Mouse (Mus musculus) CD4-positive, CD25-positive, alpha-beta regulatory T cell, adult 2 months (primary cell): ENCODE results near the gene Fam104a.

Experiments used
- DNase-seq: peaks from one replicate; pipeline ENCODE4 v3.0.0-alpha.2; 2012; ENCODE audit warnings: low read depth, low spot score

The Fam104a gene

GRCm38 (mm10) chr11:113666205-113666604, 17.8 kb downstream of the Fam104a start:
- DNase-seq, result no peak

GRCm38 (mm10) chr11:113664279-113664678, 19.7 kb downstream of the Fam104a start:
- no peak for DNase-seq

- DNase-seq, result no peak
These were observed 22.1 kb downstream of the Fam104a start for GRCm38 (mm10) chr11:113661835-113662351.

- no peak for DNase-seq
These were observed 23.0 kb downstream of the Fam104a start for GRCm38 (mm10) chr11:113660940-113661339.

DNA sequence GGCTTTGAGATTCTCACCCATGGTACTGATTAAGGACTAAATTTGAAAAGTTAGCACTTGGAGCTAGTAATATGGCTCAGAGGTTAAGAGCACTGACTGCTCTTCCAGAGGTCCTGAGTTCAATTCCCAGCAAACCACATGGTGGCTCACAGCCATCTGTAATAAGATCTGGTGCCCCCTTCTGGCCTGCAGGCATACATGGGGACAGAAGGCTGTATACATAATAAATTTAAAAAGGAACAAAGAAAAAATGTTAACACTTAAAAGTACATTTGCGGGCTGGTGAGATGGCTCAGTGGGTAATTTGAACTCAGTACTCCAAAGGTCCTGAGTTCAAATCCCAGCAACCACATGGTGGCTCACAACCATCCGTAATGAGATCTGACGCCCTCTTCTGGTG, 23.7 kb downstream of the Fam104a start:
- DNase-seq, result peak; percentile 37

- DNase-seq, result peak; percentile 22
These were observed 25.2 kb downstream of the Fam104a start for GRCm38 (mm10) chr11:113658763-113659162.

- DNase-seq, result no peak
These were observed 25.6 kb downstream of the Fam104a start for GRCm38 (mm10) chr11:113658319-113658718.

DNA sequence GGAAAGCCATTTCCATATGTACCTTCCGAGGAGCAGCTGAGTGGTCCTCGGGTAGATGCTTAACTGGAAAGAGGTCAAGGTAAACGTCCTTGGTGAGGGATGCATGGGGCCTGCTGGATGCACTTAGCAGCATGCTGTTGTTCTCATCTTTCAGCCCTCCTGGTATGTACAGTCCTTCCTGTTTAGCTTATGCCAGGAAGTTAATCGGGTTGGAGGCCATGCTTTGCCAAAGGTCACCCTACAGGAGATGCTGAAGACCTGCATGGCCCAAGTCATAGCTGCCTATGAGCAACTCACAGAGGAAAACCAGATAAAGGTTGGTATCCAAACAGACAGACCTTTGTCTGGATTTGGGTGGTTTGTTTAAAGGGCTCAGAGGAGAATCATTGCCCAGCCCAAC, 26.7 kb downstream of the Fam104a start:
- DNase-seq, result no peak

- DNase-seq, result no peak
These were observed 27.4 kb downstream of the Fam104a start for GRCm38 (mm10) chr11:113656511-113656932.

- DNase-seq, result no peak
These were observed 29.2 kb downstream of the Fam104a start for GRCm38 (mm10) chr11:113654561-113655270.

DNA sequence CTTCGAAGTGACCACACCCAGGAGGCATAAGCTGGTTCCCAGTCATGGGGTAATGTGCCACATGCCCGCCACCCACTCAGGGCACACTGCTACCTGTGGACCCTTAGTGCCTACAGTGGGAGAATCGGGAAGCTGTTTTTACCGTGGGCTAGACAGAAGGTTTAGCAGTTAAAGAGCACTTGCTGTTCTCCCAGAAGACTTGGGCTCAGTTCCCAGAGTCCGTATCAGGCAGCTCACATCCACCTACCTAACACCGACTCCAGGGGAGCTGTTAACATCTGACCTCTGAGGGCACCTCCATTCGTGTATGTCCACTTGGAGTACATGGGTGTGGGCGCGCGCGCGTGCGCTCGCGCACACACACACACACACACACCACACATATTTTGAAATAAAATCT, 29.9 kb downstream of the Fam104a start:
- no peak for DNase-seq

- DNase-seq, result no peak
These were observed 31.4 kb downstream of the Fam104a start for GRCm38 (mm10) chr11:113652516-113652915.

- DNase-seq, result peak; percentile 47
These were observed 32.1 kb downstream of the Fam104a start for GRCm38 (mm10) chr11:113651907-113652273.

- DNase-seq, result peak; percentile 28
These were observed 32.6 kb downstream of the Fam104a start for GRCm38 (mm10) chr11:113651206-113651906.

GRCm38 (mm10) chr11:113649353-113650210, 34.4 kb downstream of the Fam104a start, which contains the start of gene Slc39a11:
Gene Slc39a11, minus strand, starts transcription at chr11:113650079.
- DNase-seq, result peak; percentile 86

GRCm38 (mm10) chr11:113648690-113649352, 35.1 kb downstream of the Fam104a start, which contains the start of gene Cog1:
Gene Cog1, plus strand, starts transcription at chr11:113649169.
- no peak for DNase-seq

- DNase-seq, result peak; percentile 93
These were observed 35.8 kb downstream of the Fam104a start for GRCm38 (mm10) chr11:113648152-113648551.

- DNase-seq, result no peak
These were observed 38.8 kb downstream of the Fam104a start for GRCm38 (mm10) chr11:113645181-113645580.

- no peak for DNase-seq
These were observed 45.3 kb downstream of the Fam104a start for GRCm38 (mm10) chr11:113638680-113639079.

- DNase-seq, result no peak
These were observed 49.2 kb downstream of the Fam104a start for GRCm38 (mm10) chr11:113634699-113635121.

DNA sequence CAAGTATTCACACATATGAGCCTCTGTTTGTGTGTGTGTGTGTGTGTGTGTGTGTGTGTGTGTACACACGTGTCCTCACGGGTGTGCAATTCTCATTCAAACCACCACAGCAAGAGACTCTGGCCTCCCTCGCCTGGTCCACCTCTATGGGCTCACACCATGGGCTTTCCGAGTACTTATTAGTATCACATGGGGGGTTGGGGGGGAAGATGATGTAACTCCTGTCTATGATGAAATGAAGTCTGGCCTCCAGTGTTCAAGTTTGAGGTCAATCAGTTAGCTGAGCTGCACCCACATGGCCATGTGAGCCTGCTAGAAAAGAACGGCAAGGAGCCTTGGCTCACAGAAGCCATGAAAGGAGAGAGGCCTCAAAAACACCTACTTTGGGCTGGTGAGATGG, 50.6 kb downstream of the Fam104a start:
- DNase-seq, result no peak
